Mouse (Mus musculus): ENCODE measurements around the gene Skil.

Skil gene

DNA sequence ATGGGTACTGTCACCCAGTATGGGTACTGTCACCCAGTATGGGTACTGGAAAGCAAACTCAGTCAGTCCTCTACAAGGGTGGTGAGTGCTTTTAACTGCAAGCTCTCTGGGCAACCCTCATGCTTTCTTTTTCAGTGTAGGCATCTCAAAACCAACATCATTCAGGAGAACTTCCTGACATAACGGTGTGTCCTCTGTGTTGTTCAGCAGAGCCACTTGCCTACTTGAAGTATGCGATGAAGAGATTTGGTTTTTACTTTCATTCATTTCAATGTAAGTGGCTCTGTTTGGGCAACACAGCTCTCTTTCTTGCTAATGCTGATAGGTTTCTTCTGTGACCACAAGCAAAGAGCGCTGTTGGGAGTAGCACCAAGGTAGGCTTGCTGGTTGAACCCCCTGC lies 9.9 kb upstream of the Skil start:
- DNase-seq, result no peak

DNA sequence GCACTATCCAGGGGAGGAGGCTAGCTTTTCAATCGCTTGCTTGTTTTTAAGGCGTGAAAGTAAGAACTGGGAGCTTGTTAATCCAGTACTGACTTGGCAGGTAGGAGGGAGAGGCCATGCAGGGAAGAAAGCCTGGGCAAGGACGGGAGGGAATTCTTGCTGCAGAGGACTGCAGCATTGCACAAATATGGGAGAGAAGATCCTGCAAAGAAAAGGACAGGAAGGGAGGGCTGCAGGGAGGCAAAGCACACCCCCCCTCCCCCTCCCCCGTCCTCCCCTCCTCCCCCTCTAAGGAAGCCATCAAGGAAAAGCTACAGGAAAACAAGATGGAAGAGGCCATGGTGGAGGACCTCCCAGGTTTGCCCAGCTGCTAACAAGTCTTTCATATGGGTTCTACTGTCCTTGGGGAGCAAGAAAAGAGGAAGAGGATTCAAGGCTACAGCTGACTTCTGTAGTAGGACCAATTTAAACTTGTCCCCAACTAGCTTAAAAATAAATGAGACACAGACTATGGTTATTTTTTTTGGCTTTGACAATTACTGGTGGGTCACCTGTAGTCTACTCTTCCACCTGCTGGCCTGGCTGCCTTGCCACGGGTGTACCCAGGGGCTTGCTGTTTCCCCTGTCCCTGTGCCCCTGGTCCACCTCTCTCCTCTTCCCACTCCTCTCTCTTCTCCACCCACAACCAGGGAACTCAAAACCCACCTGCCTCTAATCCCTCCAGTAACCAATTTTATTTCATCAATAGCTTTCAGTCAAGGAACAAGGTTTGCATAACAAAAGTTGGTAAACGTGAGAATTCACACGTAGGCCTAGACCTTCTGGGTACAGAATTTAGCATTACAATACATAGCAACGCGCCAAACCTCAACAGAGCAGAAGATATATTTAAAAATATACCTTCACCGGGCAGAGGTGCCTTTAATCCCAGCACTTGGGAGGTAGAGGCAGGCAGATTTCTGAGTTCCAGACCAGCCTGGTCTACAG lies 5.8 kb upstream of the Skil start:
- no peak for DNase-seq

GRCm38 (mm10) chr3:31089956-31090355 lies 4.9 kb upstream of the Skil start:
- no peak for DNase-seq

GRCm38 (mm10) chr3:31093196-31093595 lies 1.7 kb upstream of the Skil start:
- DNase-seq, result no peak

DNA sequence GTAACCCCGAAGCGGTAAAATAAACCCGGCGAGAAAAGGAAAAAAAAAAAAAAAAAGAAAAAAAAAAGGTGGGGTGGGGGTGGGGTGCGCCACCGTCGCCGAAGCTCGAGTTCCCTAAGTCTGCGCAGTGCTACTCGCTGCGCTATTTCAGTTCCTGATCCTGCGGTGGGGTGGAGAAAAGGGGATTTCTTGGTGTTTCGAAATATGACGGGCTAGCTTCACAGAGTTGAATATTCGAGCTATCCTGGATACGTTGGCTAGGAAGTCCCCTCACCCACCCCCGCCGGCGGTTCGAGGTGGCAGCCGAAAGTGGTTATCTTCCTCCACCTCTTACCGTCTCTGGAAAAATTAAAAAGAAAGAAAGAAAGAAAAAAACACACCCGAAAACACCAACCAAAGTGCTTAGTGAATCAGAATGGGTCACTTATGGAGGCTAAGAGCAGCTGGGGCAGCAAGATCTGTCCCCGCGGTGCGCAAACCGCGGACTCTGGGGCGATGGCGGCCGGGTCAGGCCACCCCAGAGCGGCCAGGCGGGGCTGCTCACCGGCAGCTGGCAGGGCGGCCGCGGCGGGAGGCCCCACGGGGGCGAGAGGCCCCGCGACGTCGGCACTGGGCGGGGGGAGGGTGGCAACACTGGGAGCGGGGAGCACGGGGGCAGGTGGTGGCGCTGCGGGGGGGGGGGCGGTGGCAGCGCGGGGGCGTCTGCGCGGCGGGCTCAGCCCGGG lies 1.1 kb upstream of the Skil start:
- peak; percentile 68 to 84 for DNase-seq

GRCm38 (mm10) chr3:31095179-31095490 lies 277 bp downstream of the Skil start:
- no peak for DNase-seq

DNA sequence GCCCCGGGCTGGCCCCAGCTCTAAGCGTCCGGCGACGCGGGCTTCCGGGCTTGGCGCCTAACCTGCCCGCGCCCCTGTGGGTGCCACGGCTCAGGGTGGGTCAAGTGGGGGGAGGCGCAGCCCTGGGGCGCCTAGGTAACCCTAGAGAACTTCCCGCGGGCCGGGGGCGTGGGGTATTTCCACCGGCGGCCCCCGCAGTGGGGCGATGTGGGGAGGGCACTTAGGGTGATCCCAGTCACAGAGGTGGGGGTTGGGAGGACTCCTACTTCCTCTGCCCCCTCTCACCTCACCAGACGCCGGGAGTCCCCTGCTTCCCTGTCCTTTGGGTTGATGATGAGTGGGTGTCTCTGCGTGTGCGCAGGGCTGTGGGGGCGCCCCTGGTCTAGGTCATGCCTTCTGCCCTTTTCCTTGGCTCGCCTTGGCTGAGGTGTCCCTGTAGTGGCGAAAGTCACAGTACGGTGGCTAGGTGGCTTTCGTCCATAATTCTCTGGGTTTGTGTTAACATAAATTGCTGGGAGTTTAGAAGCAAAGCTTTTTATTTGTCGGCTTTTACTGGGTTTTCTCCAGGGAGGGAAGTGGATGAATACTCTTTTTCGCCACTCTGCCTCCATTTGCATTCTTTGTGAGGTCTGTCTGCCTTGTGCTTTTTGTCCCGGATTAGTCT lies 765 bp downstream of the Skil start:
- peak; percentile 52 to 61 for DNase-seq

- no peak for DNase-seq
Measured at GRCm38 (mm10) chr3:31096155-31097101, 1.6 kb downstream of the Skil start.

DNA sequence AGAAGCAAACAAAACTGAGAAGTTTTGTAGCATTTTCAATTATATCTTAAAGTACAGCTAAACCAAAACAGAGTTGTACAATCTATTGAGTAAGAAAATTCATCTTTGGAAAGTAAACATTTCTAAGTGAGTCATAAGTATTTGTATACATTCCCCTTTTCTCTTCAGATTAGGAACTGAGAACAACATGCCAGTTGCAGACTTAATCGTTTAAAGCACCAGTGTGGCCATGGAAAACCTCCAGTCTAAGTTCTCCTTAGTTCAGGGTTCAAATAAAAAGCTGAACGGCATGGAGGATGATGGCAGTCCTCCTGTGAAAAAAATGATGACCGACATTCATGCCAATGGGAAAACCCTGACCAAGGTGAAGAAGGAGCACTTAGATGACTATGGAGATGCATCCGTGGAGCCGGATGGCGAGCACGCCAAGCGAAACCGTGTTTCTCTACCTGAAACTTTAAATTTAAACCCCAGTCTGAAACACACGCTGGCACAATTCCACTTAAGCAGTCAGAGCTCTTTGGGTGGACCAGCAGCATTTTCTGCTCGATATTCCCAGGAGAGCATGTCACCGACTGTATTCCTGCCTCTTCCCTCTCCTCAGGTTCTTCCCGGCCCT lies 2.4 kb downstream of the Skil start:
- no peak for DNase-seq

DNA sequence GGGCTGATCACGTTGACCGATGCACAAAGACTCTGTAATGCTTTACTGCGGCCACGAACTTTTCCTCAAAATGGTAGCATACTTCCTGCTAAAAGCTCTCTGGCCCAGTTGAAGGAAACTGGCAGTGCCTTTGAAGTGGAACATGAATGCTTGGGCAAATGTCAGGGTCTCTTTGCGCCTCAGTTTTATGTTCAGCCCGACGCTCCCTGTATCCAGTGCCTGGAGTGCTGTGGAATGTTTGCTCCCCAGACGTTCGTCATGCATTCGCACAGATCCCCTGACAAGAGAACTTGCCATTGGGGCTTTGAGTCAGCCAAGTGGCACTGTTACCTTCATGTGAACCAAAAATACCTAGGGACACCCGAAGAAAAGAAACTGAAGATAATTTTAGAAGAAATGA lies 3.1 kb downstream of the Skil start:
- DNase-seq, result no peak

- DNase-seq, result no peak
Measured at GRCm38 (mm10) chr3:31098556-31098955, 3.7 kb downstream of the Skil start.

DNA sequence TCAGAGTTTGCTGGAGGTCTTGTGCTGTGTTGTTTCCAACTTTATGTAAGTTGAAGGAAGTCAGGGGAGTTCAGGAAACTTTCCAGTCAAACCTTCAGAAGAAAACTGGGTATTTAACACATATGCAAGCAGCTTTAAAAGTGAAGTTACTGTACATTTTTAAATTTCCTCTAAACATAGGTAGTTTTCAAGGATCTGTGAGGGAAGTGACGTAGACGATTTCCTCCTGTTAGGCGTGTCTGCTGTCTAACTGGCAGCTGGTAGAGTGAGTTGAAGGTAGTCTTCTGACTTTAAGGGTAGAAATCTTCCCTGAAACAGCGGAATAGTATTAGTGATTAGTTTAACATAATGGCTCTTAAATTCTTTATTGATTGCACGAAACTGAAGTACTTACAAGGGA lies 5.2 kb downstream of the Skil start:
- no peak for DNase-seq

DNA sequence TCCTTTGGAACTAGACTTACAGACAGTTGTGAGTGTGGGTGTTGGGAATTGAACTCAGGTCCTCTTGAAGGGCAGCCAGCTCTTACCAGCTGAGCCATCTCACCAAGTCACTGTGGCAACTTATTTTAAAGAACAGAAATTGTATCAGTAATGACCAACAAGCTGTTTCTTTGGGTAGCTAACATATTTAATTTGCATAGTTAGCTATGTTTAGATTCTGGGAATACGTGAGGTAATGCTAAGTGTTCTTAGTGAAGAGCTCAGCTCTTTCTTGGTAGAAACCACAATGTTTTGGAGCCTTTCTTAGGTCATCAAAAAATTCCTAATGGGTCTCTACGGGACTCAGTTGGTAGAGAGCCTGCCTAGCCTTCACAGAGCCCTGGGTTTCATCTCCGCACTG lies 5.9 kb downstream of the Skil start:
- no peak for DNase-seq

DNA sequence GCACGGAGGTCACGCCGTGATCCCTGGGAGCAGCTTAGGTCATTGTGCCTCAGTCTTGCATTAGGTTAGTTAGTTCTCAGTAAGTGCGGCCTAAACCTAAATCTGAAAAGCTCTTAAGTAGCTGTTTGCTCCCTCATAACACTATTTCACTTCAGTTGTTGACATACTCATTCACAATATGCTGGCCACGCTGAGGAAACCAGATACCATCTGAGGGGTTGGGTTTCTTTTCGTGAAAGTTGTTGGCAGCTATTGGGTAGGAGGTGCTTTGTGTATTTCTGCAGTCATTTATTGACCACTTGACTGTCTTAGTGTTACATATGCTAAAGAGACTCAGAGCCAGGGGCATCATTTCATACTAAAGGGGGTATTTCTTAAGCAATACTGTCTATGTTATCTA lies 10.1 kb downstream of the Skil start:
- no peak for DNase-seq

DNA sequence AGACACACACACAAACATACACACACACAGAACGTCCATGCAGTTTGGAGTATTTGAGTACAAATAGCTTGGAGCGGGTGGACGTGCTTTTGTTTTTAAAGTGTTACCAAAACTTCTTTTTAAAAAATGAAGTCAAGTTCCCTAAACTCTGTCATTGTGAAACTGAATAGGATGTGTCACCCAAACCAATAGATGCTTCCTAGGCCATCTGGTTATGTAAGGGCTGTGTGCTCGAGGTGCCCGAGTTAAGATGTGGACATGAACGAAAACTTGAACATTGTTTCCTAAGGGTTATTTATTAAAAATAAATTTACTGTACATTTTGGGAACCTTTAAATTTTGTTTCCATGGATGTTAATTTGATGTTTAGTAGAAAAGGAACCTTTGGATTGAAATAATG lies 11.7 kb downstream of the Skil start:
- DNase-seq, result no peak

DNA sequence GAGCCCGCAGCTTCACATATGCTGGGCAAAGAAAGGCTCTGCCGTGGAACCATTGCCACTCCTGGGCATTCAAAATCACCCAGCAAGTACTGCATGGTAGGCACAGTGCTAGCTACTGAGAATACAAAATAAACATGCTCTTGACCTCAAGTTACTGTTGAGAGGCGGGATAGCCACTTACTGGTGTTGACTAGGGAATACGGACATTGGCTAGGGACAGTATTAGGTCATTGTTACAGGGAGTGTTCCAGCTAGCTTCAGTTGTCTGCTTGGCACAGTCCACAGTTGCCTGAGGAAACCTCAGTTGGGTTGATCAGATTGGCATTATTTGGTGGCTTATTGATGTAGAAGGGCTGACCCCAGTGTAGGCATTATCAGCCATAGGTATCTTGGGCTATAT lies 12.8 kb downstream of the Skil start:
- no peak for DNase-seq

GRCm38 (mm10) chr3:31109108-31109507 lies 14.2 kb downstream of the Skil start:
- no peak for DNase-seq

DNA sequence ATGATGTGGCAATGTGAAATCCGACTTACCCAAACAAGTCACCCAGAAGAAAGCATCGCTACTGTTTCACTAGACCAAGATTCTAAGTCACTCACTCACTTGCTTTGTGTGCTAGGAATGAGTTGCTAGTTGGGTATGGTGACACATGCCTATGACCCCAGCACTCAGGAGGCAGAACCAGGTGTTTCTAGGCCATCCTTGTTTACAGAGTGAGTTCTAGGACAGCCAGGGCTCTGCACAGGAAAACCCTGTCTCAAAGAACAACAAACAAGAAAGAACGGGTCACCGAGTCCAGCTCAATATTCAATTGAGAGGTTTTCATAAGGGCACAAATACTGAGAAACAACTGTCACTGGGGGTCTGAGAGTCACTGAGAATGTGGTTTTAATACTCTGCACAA lies 28.2 kb downstream of the Skil start:
- DNase-seq, result no peak

GRCm38 (mm10) chr3:31126303-31126702 lies 31.4 kb downstream of the Skil start:
- DNase-seq, result no peak

DNA sequence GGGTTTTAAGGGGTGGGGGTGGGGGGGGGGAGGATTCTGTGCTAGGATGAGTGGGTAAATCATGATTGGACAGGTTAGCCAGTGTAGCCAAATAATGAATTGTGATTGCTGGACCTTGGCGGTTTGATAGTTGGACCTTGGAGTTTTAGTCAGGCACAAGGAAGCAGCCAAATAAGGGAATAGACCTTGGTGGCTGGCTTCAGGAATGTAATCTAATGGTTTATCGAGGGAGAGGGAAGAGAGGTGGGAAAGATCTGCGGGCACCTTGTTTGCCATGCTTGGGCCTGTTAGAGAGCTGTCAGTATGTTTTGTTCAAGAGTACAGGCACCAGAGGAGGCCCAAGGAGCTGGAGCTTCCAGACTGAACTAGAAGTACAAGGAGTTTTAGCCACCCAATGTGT lies 32.0 kb downstream of the Skil start:
- peak; percentile 46 to 67 for DNase-seq

DNA sequence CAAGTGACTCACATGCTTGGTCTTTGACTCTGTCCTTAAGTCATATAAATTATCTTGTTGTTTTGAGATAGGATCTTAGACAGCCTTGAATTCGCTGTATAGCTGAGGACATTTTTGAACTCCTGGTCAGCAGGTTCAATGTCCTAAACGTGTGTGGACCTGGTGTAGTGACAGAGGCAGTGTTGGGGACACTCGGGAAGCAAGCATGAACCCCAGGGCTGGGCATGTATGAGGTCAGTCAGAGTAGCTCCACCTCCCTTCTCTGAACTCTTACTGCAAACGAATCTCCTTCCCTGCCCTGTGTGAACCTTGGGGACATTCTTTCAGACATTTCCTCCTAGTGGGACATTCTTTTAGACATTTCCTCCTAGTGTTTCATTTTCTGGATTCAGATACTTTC lies 34.9 kb downstream of the Skil start:
- DNase-seq, result no peak

DNA sequence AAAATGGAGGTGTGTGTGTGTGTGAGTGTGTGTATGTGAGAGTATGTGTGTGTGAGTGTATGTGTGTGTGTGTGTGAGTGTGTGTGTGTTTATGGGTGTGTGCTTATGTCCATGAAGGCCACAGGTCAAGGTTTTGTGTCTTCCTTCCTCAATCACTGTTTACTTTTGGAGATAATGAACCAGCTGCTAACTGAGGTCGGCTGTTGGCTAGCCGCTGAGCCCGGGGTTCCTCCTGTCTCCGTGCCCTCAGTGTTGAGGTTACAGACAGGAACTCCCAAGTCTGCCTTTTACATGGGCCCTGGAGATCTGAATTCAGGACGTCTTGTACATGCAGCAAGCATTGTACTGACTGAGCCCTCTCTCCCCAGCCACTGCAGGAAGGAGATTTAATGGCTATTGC lies 38.8 kb downstream of the Skil start:
- no peak for DNase-seq

All from kidney, postnatal 36 days (tissue).